Mouse (Mus musculus) cerebellum, postnatal 25 days (tissue): ENCODE results near the gene Bpifa1.
"Not testable (repeated sequence)": the region's sequence is repeated elsewhere in the genome, so short reads cannot be mapped to it uniquely, and the experiment has no call there.

Experiments
- DNase-seq, 2 experiments: peaks; one replicate each; pipeline ENCODE4 v3.0.0; 2021; ENCODE audit warnings: mixed read lengths in 2 of 2

Bpifa1 gene

GRCm38 (mm10) chr2:154142580-154142979 lies at the start of gene Bpifa1:
Gene Bpifa1, plus strand, starts transcription at chr2:154142880.
- DNase-seq: no peak

DNA sequence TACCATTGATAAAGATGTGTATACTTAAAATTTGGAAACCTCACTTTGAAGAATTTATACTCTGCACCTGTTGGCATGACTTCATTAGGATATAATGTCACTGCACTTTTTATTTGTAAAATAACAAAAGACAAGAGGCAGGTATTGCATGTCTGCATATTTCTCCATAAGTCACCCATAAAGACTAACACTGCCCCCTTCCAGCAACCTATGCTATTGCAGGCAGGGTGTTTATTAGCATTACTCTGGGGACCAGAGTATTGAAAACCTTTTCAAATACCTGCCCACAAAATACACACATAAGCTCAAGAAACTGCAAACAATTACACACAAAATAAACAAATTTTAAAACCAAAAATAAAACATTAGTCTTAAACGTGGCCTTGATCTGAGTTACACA lies 44.9 kb upstream of the Bpifa1 start:
- DNase-seq: peak in 1 of 2 experiments; percentile 9

- DNase-seq: no peak
Measured at GRCm38 (mm10) chr2:154117381-154117780, 25.3 kb upstream of the Bpifa1 start.

GRCm38 (mm10) chr2:154130120-154130519 lies 12.6 kb upstream of the Bpifa1 start, which contains the start of gene Bpifa3:
Gene Bpifa3, plus strand, starts transcription at chr2:154130336.
- DNase-seq: no peak

DNA sequence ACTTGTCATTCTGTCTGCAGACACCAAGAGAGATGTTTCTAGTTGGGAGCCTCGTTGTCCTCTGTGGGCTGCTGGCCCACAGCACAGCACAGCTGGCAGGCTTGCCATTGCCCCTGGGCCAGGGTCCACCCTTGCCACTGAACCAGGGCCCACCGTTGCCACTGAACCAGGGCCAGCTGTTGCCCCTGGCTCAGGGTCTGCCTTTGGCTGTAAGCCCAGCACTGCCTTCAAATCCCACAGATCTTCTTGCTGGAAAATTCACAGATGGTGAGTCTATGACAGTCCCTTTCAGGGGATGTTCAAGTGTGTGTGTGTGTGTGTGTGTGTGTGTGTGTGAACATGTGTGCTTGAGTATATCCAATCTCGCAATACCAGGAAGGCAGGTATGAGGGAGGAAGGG lies 1.1 kb downstream of the Bpifa1 start:
- DNase-seq: no peak

- no peak for DNase-seq
Measured at GRCm38 (mm10) chr2:154147496-154147895, 4.8 kb downstream of the Bpifa1 start.

DNA sequence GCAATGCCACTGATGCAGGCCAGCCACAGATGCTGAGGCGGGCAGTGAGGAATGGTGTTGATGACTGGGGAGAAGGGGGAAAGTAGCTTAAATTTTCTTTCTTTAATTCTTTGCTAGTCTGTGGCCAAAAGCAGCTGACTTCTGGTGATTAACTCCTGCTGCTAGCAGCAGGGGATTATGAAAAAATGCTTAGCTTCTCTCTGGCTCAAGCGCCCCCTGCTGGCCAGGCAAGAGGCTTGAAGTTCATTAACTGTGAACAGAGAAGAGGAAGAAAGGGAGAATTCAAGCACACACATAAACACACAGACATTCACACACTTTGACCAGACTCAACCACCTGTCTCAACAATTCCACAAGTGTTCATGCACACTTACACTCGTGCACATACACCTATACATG lies 15.8 kb downstream of the Bpifa1 start:
- DNase-seq: peak in 1 of 2 experiments; percentile 42

- DNase-seq: no peak
Measured at GRCm38 (mm10) chr2:154162307-154162706, 19.6 kb downstream of the Bpifa1 start, which contains the start of gene Bpifa5. Gene Bpifa5, plus strand, starts transcription at chr2:154162607.

- peak in 1 of 2 experiments; percentile 9 for DNase-seq
Measured at GRCm38 (mm10) chr2:154163306-154163705, 20.6 kb downstream of the Bpifa1 start.

- no peak for DNase-seq
Measured at GRCm38 (mm10) chr2:154169172-154169571, 26.5 kb downstream of the Bpifa1 start.

- DNase-seq: no peak
Measured at GRCm38 (mm10) chr2:154171621-154172020, 28.9 kb downstream of the Bpifa1 start.

DNA sequence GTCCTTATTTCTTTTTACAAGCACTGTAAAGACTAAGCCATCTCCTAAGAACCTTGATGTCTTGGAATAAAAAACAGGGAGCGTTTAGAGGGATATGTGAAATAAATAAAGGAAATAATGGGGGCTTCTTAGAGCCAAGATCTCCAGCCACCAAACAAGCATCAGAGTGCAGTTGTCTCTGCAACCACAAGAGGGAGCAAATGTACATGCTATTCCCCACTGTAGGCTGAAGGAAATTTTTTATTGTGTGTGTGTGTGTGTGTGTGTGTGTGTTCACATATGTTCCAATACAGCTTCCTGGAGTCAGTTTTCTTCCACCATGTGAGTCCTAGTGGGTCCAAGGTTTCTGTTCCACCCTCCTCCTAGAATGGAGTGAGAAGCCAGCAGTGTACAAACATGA lies 30.6 kb downstream of the Bpifa1 start:
- DNase-seq: peak in 1 of 2 experiments; percentile 20

DNA sequence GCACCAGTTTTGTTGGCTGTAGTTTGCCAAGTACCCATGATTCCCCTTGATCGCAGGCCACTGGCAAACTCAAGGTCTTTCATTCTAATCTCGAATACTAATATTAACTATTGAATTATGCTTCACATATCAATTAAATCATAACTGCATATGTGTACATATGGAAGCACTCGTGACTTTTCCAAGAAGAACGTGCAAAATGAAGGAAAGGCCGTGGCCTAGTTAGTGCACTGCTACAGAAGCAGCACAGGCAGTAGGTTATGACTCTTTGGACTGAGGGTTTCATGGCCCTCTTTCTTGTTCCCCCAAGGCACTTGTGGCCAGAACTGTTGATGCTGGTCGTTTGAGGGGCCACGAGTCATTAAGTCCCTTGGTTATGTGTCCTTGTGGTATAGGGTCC lies 39.2 kb downstream of the Bpifa1 start:
- DNase-seq: not testable (repeated sequence)

GRCm38 (mm10) chr2:154183061-154183460 lies 40.4 kb downstream of the Bpifa1 start:
- not testable (repeated sequence) for DNase-seq

DNA sequence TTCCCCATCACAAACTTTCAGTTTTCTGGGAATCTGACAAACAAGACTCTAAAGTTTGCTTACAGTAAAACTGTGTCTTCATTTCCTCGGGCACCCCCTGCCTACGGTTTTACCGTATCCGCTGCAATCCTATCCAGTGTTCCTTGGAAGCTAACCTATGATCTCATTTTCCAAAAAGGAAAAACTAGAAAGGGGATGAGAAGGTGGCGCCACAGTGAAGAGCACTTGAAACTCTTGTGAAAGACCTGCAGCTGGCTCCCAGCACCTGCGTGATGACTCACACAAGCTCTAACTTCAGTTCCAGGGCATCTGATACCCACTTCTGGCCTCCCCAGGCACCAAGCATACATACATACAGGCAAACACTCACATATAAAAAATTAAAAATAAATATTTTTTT lies 42.6 kb downstream of the Bpifa1 start:
- no peak for DNase-seq

DNA sequence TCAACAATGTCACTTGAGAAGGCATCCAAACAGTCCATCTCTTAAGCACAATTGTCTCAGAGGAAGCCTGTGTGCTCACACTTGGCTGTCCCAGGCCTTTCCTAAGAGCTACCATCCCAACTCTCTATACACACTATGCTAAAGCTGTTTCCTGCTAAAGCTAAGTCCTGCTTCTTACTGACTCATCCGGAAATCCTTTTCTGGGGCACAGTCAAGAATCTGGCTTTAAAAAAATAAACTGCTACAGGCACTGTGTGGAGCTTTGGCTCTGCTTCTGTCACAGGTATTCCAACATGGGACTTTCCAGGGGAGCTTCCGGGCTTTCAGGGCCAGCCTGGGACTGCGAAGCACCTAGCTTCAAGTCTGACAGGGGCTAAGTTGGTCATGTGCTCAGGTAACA lies 43.1 kb downstream of the Bpifa1 start:
- no peak for DNase-seq

DNA sequence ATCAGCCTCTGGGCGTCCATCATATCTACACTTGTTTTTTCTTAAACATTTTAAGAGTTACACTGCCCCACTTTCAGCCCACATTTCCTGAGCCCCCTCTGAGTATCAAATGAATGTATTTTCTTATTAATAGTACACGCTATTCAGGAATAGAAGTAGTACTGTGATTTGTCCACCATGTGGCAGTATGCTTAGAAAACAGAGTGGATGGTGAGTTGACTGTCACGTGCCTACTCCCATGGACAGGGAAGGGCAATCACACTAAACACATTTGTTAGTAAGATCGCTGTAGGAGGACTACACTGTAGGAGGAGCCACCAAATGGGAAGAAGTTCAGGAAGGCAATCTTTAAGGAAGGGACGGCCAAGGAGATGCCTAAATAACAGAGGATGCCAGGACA lies 44.8 kb downstream of the Bpifa1 start:
- no peak for DNase-seq

- DNase-seq: no peak
Measured at GRCm38 (mm10) chr2:154189877-154190434, 47.3 kb downstream of the Bpifa1 start.

- DNase-seq: no peak
Measured at GRCm38 (mm10) chr2:154190546-154191258, 48.0 kb downstream of the Bpifa1 start, which contains the start of gene Bpifb1. Gene Bpifb1, plus strand, starts transcription at chr2:154190818.

DNA sequence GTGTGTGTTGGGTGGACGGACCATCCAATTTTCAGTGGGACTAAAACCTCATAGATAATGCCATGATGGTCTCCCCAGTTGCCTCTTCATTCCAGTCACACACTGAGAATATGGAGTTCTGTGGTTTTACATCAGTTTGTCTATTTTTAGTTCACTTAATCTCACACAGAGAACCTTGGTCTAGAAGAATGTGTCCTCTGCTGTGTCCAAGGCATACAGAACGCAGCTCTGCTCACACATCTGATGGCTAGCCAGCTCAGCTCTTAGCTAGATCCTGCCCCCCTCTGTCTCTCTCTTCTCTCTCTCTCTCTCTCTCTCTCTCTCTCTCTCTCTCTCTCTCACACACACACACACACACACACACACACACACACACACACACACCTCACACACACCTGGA lies 49.5 kb downstream of the Bpifa1 start:
- DNase-seq: no peak

- no peak for DNase-seq
Measured at GRCm38 (mm10) chr2:154193071-154193470, 50.4 kb downstream of the Bpifa1 start.

- no peak for DNase-seq
Measured at GRCm38 (mm10) chr2:154193994-154194504, 51.4 kb downstream of the Bpifa1 start.

DNA sequence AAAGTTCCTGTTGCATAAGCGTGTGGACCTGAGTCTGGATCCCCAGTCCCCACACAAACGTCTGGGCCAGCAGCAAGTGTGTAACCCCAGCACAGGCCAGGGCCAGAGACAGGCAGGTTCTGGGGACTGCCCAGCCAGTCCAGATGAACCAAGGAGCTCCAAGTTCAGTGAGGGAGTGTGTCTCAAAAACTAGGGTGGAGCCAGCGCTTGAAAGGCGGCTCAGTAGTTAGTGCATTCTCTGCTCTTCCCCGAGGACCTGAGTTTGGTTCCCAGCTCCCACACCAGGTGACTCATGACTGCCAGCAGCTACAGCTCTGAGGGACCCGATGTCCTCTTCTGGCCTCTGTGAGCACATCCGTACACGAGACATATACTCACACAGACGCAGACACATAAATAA lies 54.4 kb downstream of the Bpifa1 start:
- no peak for DNase-seq
